18 mouse cellular contexts compared by ENCODE assay signal in genomic region chr1:181138730-181139129, GRCm38 (mm10).
"Had no signal": no experiment of that assay in that cellular context is flagged by ENCODE, and none has a peak within 500 bp of the region (broad histone marks: within the 10 kb centered on the region; RNA-seq: fewer than 3 reads in every experiment).

No protein-coding gene starts in this region.

- ATAC-seq: midbrain, embryonic 13.5 days had no signal

- H3K4me2 ChIP-seq: limb, embryonic 12.5 days; limb, embryonic 15.5 days; liver, embryonic 13.5 days; midbrain, embryonic 13.5 days had no signal

- H3K4me3 ChIP-seq: layer of hippocampus, adult 2 months; left cerebral cortex, adult 2 months; limb, embryonic 12.5 days; limb, embryonic 15.5 days; liver, embryonic 13.5 days; midbrain, embryonic 13.5 days had no signal

- DNase-seq: kidney, adult 18-20 months; kidney, adult 9 months; kidney, postnatal 14 days; kidney, postnatal 4 days; layer of hippocampus, postnatal 36 days; liver, embryonic 13.5 days; lung, adult 2 months; lung, postnatal 14 days; thymus, adult 2 months; thymus, postnatal 14 days; thymus, postnatal 4 days had no signal

- H3K27me3 ChIP-seq: limb, embryonic 12.5 days; limb, embryonic 15.5 days; liver, embryonic 13.5 days; midbrain, embryonic 13.5 days had no signal

- H3K9ac ChIP-seq: limb, embryonic 12.5 days; limb, embryonic 15.5 days; liver, embryonic 13.5 days; midbrain, embryonic 13.5 days had no signal

- H3K27ac ChIP-seq: layer of hippocampus, adult 2 months; left cerebral cortex, adult 2 months; limb, embryonic 12.5 days; limb, embryonic 15.5 days; liver, embryonic 13.5 days; macrophage; midbrain, embryonic 13.5 days; stomach, postnatal 0 days had no signal

- H3K9me3 ChIP-seq: limb, embryonic 12.5 days; limb, embryonic 15.5 days; liver, embryonic 13.5 days; midbrain, embryonic 13.5 days had no signal
